Mouse (Mus musculus): Measurements from ENCODE around the gene Tnpo3. TPM values are rescaled to one million over a fixed set of nuclear protein-coding genes. Genes with fewer than 3 reads are reported as not detected.

Tnpo3 gene
- polyA plus RNA-seq, 1 experiment from 2014 or later, result 97.5 TPM

GRCm38 (mm10) chr6:29494101-29494500 lies 115.6 kb downstream of the Tnpo3 start:
- DNase-seq (ENCODE audit: low spot score), result no peak
- no peak overlapping the region for H3K9ac ChIP-seq (ENCODE audit: low read length)
- H3K27me3 ChIP-seq (replicated peaks; ENCODE audit: control insufficient read depth, insufficient read depth, low read length), result peaks cover 25% of the 10 kb centered on the region
- H3K27ac ChIP-seq (ENCODE audit: low read depth, low read length), result no peak overlapping the region
- no peaks in the 10 kb centered on the region for H3K4me1 ChIP-seq (ENCODE audit: control insufficient read depth, insufficient read depth, low read length)
- no peak for ATAC-seq
- no peaks in the 10 kb centered on the region for H3K36me3 ChIP-seq (ENCODE audit: control insufficient read depth, insufficient read depth, low read length)
- no peak overlapping the region for H3K4me2 ChIP-seq (ENCODE audit: low read length)
- no peaks in the 10 kb centered on the region for H3K9me3 ChIP-seq (replicated peaks; ENCODE audit: control insufficient read depth, low read length)
- 79% methylated on average over 4 of the region's 4 CpGs for WGBS
- H3K4me3 ChIP-seq (ENCODE audit: low read depth, low read length), result no peak overlapping the region

Other genes starting within 250 kb of the Tnpo3 start
- 0.17 and 0.33 TPM in 2 replicates for gene Opn1sw, start 221.4 kb downstream of the Tnpo3 start, polyA plus RNA-seq (2014; fragmentation: Nextera tagmentation; extraction: Ambion mirVana)
- gene Ccdc136, start 213.6 kb downstream of the Tnpo3 start, polyA plus RNA-seq (2014; fragmentation: Nextera tagmentation; extraction: Ambion mirVana), result 40.2 and 42.2 TPM in 2 replicates
- gene Flnc, start 176.6 kb downstream of the Tnpo3 start, polyA plus RNA-seq (2014; fragmentation: Nextera tagmentation; extraction: Ambion mirVana), result 1.1 and 2.5 TPM in 2 replicates
- gene Atp6v1f, start 142.2 kb downstream of the Tnpo3 start, polyA plus RNA-seq (2014; fragmentation: Nextera tagmentation; extraction: Ambion mirVana), result 340 and 395 TPM in 2 replicates
- 0.27 TPM in 1 of 2 replicates, not detected in the other for gene Atp6v1fnb, start 138.4 kb downstream of the Tnpo3 start, polyA plus RNA-seq (2014; fragmentation: Nextera tagmentation; extraction: Ambion mirVana)
- 5.8 and 10.6 TPM in 2 replicates for gene Kcp, start 101.9 kb downstream of the Tnpo3 start, polyA plus RNA-seq (2014; fragmentation: Nextera tagmentation; extraction: Ambion mirVana)
- 0.98 and 1.4 TPM in 2 replicates for gene Irf5, start 83.3 kb downstream of the Tnpo3 start, polyA plus RNA-seq (2014; fragmentation: Nextera tagmentation; extraction: Ambion mirVana)
- 2.2 TPM in 2 replicates for gene Tspan33, start 84.3 kb upstream of the Tnpo3 start, polyA plus RNA-seq (2014; fragmentation: Nextera tagmentation; extraction: Ambion mirVana)
- 9.7 and 10.4 TPM in 2 replicates for gene Smo, start 125.6 kb upstream of the Tnpo3 start, polyA plus RNA-seq (2014; fragmentation: Nextera tagmentation; extraction: Ambion mirVana)
- gene Ahcyl2, start 158.1 kb upstream of the Tnpo3 start, polyA plus RNA-seq (2014; fragmentation: Nextera tagmentation; extraction: Ambion mirVana), result 8.6 and 11.5 TPM in 2 replicates

Measured in forebrain, embryonic 14.5 days (tissue).